Mouse (Mus musculus): ENCODE measurements around the gene Chuk.

The Chuk gene

DNA sequence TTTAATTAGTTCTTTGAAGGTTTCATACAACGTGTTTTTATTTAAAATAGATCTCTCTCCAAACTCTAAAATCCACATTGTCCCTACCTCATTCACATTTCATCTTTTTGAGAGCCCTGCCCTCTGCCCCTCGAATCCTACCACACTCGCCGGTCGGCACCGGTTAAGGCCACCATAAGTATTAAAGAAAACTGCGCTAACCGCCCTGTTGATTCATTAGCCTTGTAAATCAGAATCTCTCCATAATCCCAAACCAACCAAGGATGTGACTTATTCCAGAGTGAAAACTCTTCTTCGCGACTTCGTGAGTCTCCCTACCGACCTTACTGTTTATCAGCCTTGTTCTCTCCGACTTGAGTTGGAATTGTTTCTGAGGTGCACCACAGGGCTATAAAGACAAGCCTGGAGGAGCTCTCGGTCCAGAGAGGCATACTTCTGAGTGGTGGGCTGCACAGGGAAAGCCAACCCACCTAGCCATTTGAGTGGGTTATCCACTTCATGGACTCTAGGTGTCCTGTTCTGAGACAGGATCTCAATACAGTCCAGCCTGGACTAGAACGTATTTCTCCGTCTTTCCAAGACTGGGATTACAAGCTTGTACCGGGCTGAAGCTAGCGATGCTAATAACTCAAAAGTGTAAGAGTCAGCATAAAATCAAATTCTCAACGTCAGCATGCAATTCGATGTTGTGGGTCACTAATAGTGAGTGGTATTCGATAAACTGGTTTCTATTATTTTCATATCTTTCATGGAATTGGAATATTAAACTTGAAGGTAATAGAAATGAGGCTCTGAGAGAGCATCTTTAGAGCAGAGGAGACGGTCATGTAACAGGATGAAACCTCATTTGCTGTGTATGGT is 611 bp upstream of the Chuk start:
- no peak for DNase-seq (ENCODE audit: inconsistent ontology term)

- DNase-seq (ENCODE audit: inconsistent ontology term): no peak
Measured at GRCm38 (mm10) chr19:44104393-44104792, 2.9 kb downstream of the Chuk start.

DNA sequence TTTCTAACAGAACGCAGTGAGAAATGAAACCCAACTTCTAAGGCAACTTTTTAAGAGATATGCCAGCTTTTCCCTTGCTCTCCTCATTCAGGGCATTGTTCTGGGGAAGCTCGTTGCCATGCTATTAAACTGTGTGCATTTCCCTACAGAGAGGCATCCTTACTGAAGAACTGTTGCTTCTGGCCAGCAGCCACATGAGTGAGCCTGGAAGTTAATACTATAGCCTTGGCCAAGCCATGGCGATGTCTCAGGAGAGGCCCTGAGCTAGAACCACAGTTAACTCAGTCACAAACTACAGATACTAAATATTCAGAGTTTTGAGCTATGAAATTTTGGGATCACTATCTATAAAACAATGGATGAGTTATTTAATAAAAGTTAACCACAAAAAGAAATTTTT is 4.3 kb downstream of the Chuk start:
- DNase-seq (ENCODE audit: inconsistent ontology term): no peak

GRCm38 (mm10) chr19:44100840-44101239 is 6.4 kb downstream of the Chuk start:
- DNase-seq (ENCODE audit: inconsistent ontology term): no peak

DNA sequence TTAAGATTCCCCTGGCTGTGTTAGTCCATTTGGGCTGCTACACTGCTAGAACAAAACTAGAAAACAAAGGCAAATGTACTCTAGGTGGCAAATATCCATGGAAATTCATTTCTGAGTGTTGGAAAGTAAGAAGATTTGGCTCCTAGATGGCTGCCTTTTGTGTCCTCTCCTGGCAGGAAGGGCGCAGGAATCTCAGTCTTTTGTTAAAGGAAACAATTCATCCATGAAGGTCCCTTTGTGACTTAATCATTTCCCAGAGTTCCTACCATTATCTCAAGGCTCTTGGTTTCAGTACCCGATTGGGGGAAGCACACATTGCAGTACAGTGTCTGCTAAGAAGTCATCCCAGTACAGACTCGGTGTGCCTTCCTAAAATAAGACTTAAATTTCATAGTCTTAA is 21.0 kb downstream of the Chuk start:
- peak; percentile 77 for DNase-seq (ENCODE audit: inconsistent ontology term)

GRCm38 (mm10) chr19:44080920-44081319 is 26.4 kb downstream of the Chuk start:
- DNase-seq (ENCODE audit: inconsistent ontology term): no peak

DNA sequence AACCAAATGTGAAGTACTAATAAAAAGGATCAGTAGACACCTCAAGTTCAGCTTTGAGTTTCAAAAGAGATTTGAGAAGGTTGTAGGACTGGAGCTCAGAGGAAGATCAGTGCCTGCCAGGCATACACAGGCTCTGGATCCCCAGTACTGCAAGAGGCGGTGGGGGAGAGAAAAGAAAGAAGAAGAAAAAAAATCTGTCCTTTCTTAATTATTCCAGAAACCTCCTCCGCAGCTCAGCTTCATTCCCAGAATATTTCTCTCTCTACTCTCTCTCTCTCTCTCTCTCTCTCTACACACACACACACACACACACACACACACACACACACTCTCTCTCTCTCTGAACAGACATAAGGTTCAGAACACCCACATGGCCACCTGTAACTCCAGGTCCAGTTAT is 27.3 kb downstream of the Chuk start:
- DNase-seq (ENCODE audit: inconsistent ontology term): no peak

- no peak for DNase-seq (ENCODE audit: inconsistent ontology term)
Measured at GRCm38 (mm10) chr19:44077024-44077423, 30.3 kb downstream of the Chuk start.

DNA sequence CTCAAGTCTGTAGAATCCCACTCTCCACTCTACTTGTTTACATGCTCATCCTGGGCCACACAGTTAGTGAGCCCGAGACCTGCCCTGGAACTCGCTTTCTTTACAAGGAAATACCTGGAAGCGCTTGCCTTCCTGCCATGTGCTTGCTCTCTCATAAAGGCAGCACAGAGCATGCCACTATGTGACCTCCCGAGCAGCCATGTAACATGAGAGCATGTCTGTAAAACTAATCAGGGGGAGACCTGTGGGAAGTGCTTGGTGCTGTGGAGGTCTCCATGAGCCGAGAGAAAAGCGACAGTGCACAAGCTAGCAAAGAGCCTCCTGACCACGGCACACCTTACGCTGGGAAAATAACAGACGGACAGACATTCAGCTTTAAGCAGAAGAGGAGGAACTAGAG is 30.8 kb downstream of the Chuk start:
- no peak for DNase-seq (ENCODE audit: inconsistent ontology term)

DNA sequence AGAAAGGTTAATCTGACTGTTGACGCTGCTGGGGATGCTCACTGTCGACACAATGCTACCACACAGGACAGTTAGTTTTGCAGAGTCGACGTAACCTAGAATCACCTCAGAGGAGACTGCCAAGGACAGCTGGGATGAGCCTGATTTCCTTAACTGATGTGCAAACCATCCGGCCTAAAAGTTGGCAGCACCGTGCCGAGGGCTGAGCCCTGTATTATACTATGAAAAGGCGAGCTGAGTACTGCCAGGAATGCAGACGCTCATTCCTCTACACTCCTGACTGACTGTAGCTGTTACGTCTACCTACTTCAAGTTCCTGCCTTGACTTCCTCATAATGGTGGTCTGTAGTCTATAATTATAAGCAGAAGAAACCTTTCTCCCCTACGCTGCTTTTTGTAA is 32.3 kb downstream of the Chuk start:
- DNase-seq (ENCODE audit: inconsistent ontology term): no peak

GRCm38 (mm10) chr19:44071166-44071565 is 36.1 kb downstream of the Chuk start:
- DNase-seq (ENCODE audit: inconsistent ontology term): no peak

GRCm38 (mm10) chr19:44069914-44070232 is 37.4 kb downstream of the Chuk start:
- no peak for DNase-seq (ENCODE audit: inconsistent ontology term)

- peak; percentile 90 for DNase-seq (ENCODE audit: inconsistent ontology term)
Measured at GRCm38 (mm10) chr19:44069121-44069913, 38.0 kb downstream of the Chuk start, which contains the start of gene Erlin1. Gene Erlin1, minus strand, starts transcription at chr19:44069785.

DNA sequence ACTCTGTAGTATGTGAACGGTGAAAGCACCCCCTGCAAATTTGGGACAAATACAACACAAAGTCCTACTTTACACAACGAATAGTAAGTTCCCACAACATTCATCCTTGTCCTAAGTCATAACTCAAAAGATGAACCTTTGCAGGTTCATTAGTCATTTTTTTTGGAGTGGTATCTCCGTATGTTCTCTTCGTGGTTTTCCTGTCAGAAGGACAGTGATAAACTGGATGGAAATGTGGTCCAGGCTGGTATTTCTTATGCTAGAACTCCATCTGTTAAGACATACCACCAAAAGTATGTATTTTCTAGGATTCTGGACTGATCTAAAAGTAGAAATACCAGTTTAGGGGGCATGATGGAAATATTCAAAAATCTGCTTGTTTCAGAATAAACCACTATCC is 39.0 kb downstream of the Chuk start:
- DNase-seq (ENCODE audit: inconsistent ontology term): no peak

GRCm38 (mm10) chr19:44067323-44068049 is 39.8 kb downstream of the Chuk start:
- no peak for DNase-seq (ENCODE audit: inconsistent ontology term)

GRCm38 (mm10) chr19:44064734-44065133 is 42.5 kb downstream of the Chuk start:
- DNase-seq (ENCODE audit: inconsistent ontology term): no peak

GRCm38 (mm10) chr19:44063773-44064172 is 43.5 kb downstream of the Chuk start:
- DNase-seq (ENCODE audit: inconsistent ontology term): no peak

DNA sequence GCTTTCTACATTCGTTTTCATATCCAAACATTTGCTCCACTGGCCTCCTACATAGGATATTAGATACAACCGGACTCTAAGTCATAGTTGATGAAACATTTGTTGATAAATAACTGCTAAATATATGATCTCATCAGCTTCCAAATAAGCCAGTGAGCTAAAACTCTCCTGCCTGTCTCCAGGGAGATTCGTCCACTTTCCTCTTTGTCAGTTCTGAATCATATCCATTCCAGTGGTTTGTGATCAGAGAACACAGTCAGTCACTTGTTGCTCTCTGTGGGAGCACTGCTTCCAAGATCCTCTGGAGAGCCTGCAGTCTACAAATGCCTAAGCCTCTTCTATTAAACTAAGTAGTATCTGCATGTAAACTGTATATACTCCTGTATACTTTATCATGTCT is 47.1 kb downstream of the Chuk start:
- DNase-seq (ENCODE audit: inconsistent ontology term): peak; percentile 17

DNA sequence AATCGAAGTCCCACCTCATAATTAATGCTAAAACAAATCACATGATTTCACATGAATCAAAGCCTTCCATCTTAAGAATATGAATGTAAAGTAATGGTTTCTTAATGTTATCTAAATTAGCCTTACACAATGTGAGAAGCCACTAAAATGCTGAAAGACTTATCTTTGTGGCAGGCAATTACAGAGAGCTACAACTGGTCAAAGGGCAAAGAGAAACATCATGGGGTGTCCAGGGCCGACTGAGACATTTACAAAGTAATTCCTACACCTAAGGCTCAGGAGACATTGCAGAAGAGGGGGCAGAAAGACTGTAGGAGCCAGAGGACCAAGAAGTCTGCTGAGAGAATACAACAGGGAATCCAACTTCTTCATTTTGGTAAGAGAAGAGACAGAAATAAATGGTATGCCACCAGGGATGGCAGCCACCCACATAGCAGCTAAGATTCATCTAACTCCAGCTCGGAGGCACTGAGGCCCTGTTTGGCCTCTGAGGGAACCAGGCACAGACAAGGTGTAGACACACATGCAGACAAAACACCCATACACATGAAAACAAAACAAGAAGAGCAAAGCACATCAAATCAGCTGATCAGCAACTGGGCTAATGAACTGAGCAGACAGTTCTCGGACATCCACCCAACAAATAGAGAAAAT is 52.0 kb downstream of the Chuk start:
- DNase-seq (ENCODE audit: inconsistent ontology term): no peak

- no peak for DNase-seq (ENCODE audit: inconsistent ontology term)
Measured at GRCm38 (mm10) chr19:44050388-44050787, 56.9 kb downstream of the Chuk start.

DNA sequence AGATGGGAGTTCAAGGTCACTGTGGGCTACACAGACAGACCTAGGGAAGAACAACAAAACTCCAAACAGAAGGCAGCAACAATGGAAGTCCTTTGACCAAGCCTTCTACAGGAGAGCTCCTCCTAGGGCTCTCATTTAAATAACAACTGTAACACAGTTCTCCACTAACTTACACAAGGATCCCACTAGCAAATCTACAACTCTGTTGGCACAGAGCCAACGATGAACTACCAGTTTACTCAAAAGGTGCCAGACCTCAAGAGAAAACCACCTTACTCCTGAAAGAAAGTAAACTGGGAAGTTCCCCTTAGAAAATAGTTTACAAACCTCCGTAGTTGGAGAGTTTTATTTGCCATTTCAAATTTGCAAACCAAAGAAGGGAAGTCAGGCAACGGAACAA is 58.0 kb downstream of the Chuk start:
- DNase-seq (ENCODE audit: inconsistent ontology term): no peak

DNA sequence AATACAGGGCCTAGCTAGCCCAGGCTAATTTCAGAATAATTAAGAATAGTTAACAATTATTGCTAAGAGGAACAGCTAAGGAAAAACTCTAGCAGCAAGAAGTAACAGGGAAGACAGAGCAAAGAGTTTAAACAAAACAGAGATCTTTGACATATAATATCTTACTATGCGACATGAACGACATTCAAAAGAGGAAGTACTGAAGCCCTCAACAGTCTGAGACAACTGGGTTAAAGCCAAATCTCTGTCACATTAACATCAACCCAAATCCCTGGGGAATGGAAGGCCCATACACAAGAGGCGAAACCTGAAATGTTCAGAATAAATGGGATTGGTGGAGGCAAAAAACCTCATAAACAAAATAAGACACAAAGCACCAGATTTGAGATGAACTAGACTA is 61.4 kb downstream of the Chuk start:
- DNase-seq (ENCODE audit: inconsistent ontology term): no peak
